Mouse (Mus musculus): ENCODE data around the gene Sh3rf3.
A peak's percentile ranks its signal among the peaks of the same experiment; 100 is the strongest.

Gene Sh3rf3

DNA sequence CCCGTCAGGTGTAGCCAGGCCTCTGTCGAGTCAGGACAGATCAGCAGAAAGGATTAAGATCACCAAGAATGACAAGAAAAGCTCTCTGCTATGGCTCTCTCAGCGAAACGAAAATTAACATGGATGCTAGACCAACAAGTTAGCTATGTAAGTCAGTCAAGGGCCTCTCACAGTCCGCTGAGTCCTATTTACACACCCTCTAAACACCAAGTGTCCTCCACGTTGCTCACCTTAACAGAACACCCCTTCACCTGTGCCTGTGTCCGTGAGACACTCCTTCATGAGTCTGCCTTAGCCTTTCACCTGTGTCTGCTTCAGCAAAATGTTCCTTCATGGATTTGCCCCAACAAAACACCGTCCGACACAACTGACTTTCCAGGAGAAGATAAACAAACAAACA is 300.2 kb downstream of the Sh3rf3 start:
- DNase-seq, result no peak

DNA sequence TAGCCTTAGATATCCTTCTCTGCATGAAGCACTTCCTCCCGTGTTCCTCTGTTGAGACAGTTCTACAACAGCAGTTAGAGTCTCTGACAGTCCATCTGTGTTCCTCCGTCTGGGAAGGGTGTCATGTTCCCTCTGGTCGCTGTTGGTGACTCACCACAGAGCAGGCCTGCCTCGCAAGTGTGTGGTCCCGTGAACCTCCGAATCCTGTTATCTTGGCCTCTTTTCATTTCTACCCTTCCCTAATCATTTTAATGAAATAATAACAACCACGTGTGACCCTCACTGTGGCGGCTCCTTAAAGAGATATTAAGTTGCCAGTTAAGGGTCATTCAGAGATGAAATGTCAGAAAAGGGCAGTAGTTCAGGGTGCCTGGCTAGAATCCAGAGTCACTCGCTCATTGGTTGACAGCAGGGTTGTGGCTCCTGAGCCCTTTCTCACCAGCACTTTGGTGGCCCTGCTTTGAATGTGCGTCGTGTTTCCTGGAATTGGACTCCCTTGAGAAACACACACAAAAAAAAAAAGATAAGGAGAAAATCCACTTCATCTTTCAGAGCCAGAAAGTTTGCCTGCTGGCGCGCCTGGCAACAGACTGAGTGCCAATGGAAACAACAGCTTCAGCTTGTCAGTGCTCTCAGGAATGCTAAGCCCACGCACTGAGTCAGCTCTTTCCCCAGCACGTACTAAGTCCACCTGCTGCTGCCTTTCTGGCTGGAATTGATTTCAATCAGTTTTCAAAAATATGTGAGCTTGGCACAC is 301.6 kb downstream of the Sh3rf3 start:
- DNase-seq, result no peak

DNA sequence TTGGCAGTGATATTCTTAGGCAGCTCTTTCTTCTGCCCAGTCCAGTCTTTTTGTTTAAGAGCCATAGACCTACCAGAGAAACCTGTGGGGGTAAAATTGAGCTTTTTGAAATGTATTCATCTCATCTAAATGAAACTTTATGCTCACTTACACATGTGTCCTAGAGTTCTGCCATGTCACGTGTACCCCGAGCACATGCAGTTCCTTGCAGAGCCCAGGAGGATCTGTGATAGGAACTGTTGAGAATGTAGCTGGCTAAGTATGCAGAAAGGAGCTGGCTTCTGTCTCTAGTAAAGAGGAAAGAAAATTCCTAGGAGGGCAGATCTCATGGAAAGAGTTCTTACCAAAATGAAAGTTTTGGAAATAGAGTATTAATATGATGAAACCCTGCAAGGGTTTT is 302.5 kb downstream of the Sh3rf3 start:
- DNase-seq, result no peak

GRCm38 (mm10) chr10:59116331-59116730 is 303.2 kb downstream of the Sh3rf3 start:
- no peak for DNase-seq

DNA sequence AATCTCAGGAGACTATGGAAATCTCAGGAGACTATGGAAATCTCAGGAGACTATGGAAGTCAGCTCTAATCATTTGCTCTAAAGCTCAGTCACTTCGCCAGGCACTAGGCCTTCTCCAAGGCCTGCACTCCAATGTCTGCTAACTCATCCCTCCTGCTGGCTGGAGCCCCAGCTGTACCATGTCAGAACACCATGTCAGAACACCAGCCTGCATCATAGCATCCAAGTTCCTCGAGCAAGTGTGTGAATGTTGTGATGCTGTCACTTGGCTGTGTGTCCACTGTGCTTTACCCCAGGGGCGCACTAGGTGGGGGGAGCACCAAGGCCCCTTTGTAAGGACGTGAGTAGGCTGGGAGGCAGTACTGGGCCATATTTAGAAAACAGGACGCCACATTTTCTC is 304.4 kb downstream of the Sh3rf3 start:
- DNase-seq, result no peak

- DNase-seq, result no peak
Measured at GRCm38 (mm10) chr10:59119001-59119400, 305.8 kb downstream of the Sh3rf3 start.

DNA sequence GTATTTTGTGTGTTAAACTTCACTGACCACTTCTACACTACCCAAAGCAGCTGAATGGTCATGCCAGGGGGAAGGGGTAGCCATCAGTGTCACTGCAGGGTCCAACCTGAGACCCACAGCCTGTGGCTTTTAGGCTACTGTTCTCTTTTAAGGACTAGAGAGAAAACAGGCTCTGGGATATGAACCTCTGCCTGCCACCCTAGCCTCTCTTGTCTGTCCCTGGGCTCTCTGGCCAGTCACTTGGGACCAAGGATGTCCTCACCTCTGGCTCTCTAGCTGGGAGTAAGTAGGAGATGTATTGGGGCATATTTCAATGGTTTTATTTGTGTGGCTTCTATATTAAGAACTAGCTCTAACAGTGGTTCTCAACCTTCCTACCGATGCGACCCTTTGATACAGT is 306.7 kb downstream of the Sh3rf3 start:
- no peak for DNase-seq

- no peak for DNase-seq
Measured at GRCm38 (mm10) chr10:59125497-59125896, 312.3 kb downstream of the Sh3rf3 start.

DNA sequence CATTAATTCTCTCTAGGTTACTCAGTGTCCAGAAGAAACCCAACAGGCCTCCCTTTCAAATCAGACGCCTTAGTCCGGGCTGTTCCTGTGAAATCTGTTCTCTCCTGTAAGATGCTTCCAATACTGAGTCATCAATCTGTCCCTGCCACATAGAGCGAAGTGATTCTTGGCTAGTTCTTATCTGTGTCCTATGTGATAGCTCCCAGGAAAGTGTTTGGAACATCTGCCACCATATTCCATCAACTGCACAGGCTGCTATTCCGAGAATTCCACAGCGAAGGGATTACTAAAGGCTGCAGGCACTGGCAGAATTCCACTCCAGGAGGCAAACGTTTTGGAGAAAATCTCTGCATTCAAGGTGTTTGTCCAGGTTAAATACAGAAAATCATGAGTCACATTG is 314.5 kb downstream of the Sh3rf3 start:
- no peak for DNase-seq

DNA sequence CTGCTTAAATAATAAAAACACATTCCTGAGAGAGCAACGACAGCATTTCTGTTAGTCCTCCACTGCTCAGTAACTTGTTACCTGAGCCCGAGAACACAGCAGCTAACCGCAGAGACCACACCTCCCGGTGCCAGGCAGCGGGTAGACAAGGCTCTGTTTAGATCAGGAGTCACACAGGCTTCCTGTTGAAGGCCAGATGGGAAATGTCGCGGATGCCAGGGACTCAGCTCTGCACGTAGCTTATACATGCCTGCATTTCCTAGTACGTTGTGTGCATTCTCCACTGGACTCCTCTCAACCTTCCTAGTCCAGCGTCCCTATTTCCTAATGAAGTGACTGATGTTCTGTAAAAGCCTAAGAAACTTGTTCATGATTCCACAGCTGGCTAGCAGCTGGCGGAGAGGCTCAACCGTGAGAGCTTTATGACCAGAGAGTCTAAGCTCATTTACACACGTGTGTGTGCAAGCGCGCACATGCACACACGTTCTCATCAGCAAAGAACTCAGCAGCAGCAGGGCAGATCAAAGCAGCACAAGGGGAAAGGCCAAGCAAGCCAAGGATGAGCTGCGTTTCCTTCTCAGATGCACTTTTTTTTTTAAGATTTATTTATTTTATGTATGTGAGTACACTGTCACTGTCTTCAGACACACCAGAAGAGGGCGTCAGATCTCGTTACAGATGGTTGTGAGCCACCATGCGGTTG is 318.9 kb downstream of the Sh3rf3 start:
- peak; percentile 40 for DNase-seq

DNA sequence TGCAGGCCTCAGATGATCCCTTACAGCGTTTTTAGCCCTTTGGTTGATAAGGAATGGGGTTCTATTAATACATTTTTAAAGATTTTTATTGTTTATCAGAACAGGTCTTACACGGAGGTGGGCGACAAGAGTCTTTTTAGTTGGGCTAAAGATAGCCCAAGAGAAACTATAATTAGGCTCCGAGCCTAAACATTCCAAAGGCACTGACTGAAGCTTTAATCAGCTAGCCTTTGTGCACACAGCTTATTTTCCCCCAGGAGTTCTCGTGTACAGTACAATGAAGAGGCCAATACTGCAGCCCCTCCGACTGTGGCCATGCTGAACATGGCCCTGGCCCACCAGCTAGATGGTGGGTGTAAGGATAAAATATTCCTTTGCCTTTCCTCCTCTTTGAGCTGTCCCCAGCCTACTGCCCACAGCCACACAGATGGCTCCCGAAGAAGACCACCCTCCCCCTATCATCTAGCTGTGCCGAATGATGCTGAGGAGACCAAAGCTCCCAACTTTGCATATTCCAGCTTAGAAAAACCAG is 320.4 kb downstream of the Sh3rf3 start:
- DNase-seq, result no peak

GRCm38 (mm10) chr10:59149956-59150383 is 336.8 kb downstream of the Sh3rf3 start:
- DNase-seq, result peak; percentile 52

DNA sequence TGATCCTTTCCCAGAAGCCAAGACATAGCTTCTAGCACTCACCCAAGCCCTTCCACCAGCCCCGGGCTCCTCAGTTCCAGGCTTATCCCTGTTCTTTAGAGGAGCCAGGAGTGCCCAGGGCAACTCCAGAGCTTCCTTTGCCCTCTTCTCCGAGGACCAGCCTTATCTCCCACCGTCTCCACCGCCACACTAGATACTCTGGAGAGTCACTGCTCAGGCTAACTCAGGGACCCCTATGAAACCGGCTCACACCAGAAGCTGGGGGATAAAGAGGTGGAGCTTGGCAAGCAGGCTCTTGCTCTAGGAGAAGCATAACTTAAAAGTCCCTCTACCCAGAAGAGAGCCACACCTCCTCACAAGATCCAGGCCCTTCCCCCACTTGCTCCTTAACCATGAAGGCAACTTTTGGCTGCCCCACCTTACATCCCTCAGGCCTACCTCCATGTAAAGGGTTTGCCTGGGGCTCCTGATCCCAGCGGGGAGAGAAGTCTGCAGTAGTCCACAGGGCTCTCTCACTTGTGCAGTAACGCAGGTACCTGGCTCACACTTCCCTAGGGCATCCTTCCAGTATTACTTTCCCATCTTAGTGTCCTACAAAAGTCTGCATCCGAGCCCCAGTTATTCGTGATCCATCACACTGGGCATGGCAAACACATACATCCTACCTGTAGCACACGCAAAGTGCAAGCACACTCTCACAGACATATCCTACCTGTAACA is 337.9 kb downstream of the Sh3rf3 start:
- DNase-seq, result no peak

DNA sequence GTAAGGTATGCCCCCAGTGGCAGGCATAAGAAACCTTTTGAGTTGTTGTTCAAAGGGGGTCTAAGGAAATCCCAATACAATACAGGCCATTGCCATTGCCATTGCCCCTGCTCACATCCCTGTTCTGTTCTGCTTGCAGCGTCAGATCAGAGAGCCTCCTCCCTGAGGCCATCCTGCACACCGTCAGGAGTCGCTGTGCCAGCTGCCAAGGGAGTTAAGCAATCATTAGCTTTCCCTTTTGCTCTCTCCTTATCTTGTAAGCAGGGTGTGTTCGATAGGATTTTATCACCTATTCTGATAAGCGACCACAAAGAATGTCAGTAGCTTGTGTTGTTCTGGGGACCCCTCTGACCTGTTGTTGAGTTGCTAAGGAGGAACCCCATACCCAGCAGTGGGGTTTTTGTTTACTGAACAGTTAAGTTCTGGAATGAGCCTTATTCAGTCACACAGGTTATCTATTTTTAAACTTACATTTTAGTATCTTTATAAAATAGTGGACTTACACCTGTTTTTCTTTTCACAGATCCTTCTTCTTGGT is 339.5 kb downstream of the Sh3rf3 start:
- no peak for DNase-seq

GRCm38 (mm10) chr10:59158627-59159026 is 345.5 kb downstream of the Sh3rf3 start:
- DNase-seq, result no peak

- DNase-seq, result no peak
Measured at GRCm38 (mm10) chr10:59162185-59162897, 349.2 kb downstream of the Sh3rf3 start.

- peak; percentile 49 for DNase-seq
Measured at GRCm38 (mm10) chr10:59166104-59166944, 353.2 kb downstream of the Sh3rf3 start.

GRCm38 (mm10) chr10:59171042-59171441 is 357.9 kb downstream of the Sh3rf3 start:
- DNase-seq, result no peak

DNA sequence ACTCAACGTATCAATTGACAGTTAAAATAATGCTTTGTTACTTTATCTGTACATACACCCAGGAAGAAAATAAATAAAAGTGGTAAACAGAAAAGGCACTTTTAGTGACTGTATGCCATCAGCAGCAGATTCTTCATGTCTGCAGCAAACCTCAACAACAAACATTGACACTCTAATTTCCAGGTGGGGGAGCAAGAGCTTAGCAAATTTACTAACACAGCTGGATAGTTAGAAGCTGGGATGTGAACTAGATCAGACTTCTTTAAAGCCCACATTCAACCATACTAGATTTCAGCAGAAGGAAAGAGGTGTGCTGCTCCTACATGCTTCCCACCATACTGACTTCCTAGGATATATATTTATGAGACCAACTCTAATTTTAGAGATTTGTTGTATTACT is 359.4 kb downstream of the Sh3rf3 start:
- no peak for DNase-seq

GRCm38 (mm10) chr10:59179620-59180019 is 366.5 kb downstream of the Sh3rf3 start:
- no peak for DNase-seq

DNA sequence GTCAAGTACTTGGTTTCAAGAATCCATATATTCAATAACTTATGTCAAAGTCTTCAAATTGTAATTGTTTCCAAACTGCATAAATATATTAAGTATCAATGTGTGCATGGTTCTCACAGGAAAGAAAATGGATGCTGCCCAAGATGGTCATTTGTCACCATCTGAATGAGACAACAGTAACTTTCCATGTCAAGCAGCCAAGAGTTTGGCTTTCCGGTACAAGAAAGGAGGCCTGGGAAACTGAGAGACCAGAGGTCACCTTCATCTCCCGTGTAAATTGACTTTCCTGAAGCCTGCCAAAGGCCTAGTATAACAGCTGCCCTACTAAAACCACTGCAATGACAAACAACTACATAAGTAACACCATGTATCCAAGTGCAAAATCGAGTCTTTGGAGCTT is 369.1 kb downstream of the Sh3rf3 start:
- no peak for DNase-seq

Data from thymus, postnatal 4 days (tissue).